13 mouse cellular contexts compared by ENCODE assay signal in genomic region chr10:95659471-95660150, GRCm38 (mm10). TPM values are rescaled to one million over a fixed set of nuclear protein-coding genes. Genes with fewer than 3 reads are reported as not detected.
A peak's percentile ranks its signal among the peaks of the same experiment; 100 is the strongest.
DNase-seq lines count a peak whose midpoint lies in the region; ATAC-seq lines count a peak whose summit lies in the region.
"Had no signal": no experiment of that assay in that cellular context is flagged by ENCODE, and none has a peak within 500 bp of the region (broad histone marks: within the 10 kb centered on the region; RNA-seq: fewer than 3 reads in every experiment).

No protein-coding gene starts in this region.

- no peak overlapping the region for H3K27ac ChIP-seq in intestine, embryonic 15.5 days
- no peak overlapping the region for H3K27ac ChIP-seq in intestine, embryonic 16.5 days (ENCODE audit: low read length)
- H3K27ac ChIP-seq in heart, embryonic 10.5 days: peak overlapping the region; percentile 24; the same call in 1 of the 2 replicates
- H3K27ac ChIP-seq in limb, embryonic 10.5 days: peak overlapping the region; percentile 31; the same call in 1 of the 2 replicates

- H3K36me3 ChIP-seq in intestine, embryonic 15.5 days: no peaks in the 10 kb centered on the region
- no peaks in the 10 kb centered on the region for H3K36me3 ChIP-seq in intestine, embryonic 16.5 days (ENCODE audit: control insufficient read depth, insufficient read depth, low read length)
- H3K36me3 ChIP-seq in heart, embryonic 10.5 days: no peaks in the 10 kb centered on the region
- no peaks in the 10 kb centered on the region for H3K36me3 ChIP-seq in limb, embryonic 10.5 days

- H3K27me3 ChIP-seq in intestine, embryonic 15.5 days (replicated peaks): no peaks in the 10 kb centered on the region
- H3K27me3 ChIP-seq in intestine, embryonic 16.5 days (replicated peaks; ENCODE audit: control insufficient read depth, insufficient read depth, low read length): no peaks in the 10 kb centered on the region
- peaks cover 5% of the 10 kb centered on the region; the same call in 1 of the 2 replicates for H3K27me3 ChIP-seq in heart, embryonic 10.5 days (ENCODE audit: insufficient read depth, poor library complexity, severe bottlenecking)
- no peaks in the 10 kb centered on the region for H3K27me3 ChIP-seq in limb, embryonic 10.5 days (ENCODE audit: low read depth, poor library complexity, severe bottlenecking)

- H3K4me1 ChIP-seq in intestine, embryonic 15.5 days (replicated peaks): no peaks in the 10 kb centered on the region
- peaks cover 6% of the 10 kb centered on the region; the same call in 1 of the 2 replicates for H3K4me1 ChIP-seq in intestine, embryonic 16.5 days (ENCODE audit: control insufficient read depth, insufficient read depth, low read length)
- H3K4me1 ChIP-seq in heart, embryonic 10.5 days: 0 out of 2 replicates have a peak, but pooled peaks cover 12% of the 10 kb centered on the region
- peaks cover 17% of the 10 kb centered on the region for H3K4me1 ChIP-seq in limb, embryonic 10.5 days

- no peak overlapping the region for H3K4me2 ChIP-seq in intestine, embryonic 15.5 days (replicated peaks)
- no peak overlapping the region for H3K4me2 ChIP-seq in intestine, embryonic 16.5 days (ENCODE audit: low read depth, low read length)

- DNase-seq in R1 (ENCODE audit: low read depth, low spot score): peak; percentile 97
- peak; percentile 66 for DNase-seq in heart, embryonic 10.5 days (ENCODE audit: low spot score)
- DNase-seq in limb, embryonic 10.5 days (ENCODE audit: low spot score): no peak
- no peak for DNase-seq in spleen, adult 12 weeks (ENCODE audit: low spot score)
- DNase-seq: cerebellum, adult 9-11 months; gastrocnemius, postnatal 14 days had no signal

- WGBS in intestine, embryonic 15.5 days: 57% methylated on average over 8 of the region's 8 CpGs
- 57% methylated on average over 8 of the region's 8 CpGs for WGBS in intestine, embryonic 16.5 days
- 64% methylated on average over 8 of the region's 8 CpGs for WGBS in heart, embryonic 10.5 days
- 79% methylated on average over 8 of the region's 8 CpGs for WGBS in limb, embryonic 10.5 days

- no peaks in the 10 kb centered on the region for H3K9me3 ChIP-seq in intestine, embryonic 15.5 days
- H3K9me3 ChIP-seq in intestine, embryonic 16.5 days (ENCODE audit: control insufficient read depth, low read length): no peaks in the 10 kb centered on the region
- no peaks in the 10 kb centered on the region for H3K9me3 ChIP-seq in heart, embryonic 10.5 days
- no peaks in the 10 kb centered on the region for H3K9me3 ChIP-seq in limb, embryonic 10.5 days (replicated peaks)
- H3K9me3 ChIP-seq: megakaryocyte, embryonic 14.5 days had no signal

- no peak overlapping the region for H3K4me3 ChIP-seq in intestine, embryonic 15.5 days (replicated peaks)
- H3K4me3 ChIP-seq in intestine, embryonic 16.5 days (ENCODE audit: low read length): no peak overlapping the region
- no peak overlapping the region for H3K4me3 ChIP-seq in heart, embryonic 10.5 days
- no peak overlapping the region for H3K4me3 ChIP-seq in limb, embryonic 10.5 days
- H3K4me3 ChIP-seq: megakaryocyte, embryonic 14.5 days had no signal

- H3K9ac ChIP-seq in intestine, embryonic 15.5 days: no peak overlapping the region
- no peak overlapping the region for H3K9ac ChIP-seq in intestine, embryonic 16.5 days (ENCODE audit: low read depth, low read length)

- ATAC-seq in intestine, embryonic 15.5 days: 0 out of 2 replicates have a peak, but pooled peaks have one; percentile 17
- ATAC-seq in intestine, embryonic 16.5 days: no peak
- ATAC-seq in erythroblast, adult 5-6 weeks (replicated peaks; ENCODE audit: low FRiP score, poor library complexity, severe bottlenecking): no peak
- ATAC-seq: CD4-positive, CD25-positive, alpha-beta regulatory T cell, adult 4 months had no signal

RNA-seq across cellular contexts. Expression of gene Anapc15-ps, which starts 13.6 kb away (rescaled TPM):
- polyA plus RNA-seq in intestine, embryonic 15.5 days (2015; fragmentation: Nextera tagmentation; extraction: Ambion mirVana): not detected in 2 replicates
- not detected in 2 replicates for polyA plus RNA-seq in intestine, embryonic 16.5 days (2015; fragmentation: Nextera tagmentation; extraction: Ambion mirVana)
- polyA plus RNA-seq in heart, embryonic 10.5 days (2016; fragmentation: Nextera tagmentation; extraction: Ambion mirVana): not detected in 2 replicates
- polyA plus RNA-seq in limb, embryonic 10.5 days (2016; fragmentation: Nextera tagmentation; extraction: Ambion mirVana): not detected in 2 replicates
- not detected in 2 replicates for total RNA-seq in erythroblast, adult 5-6 weeks (2015; ENCODE audit: low replicate concordance)
- total RNA-seq in erythroblast, adult 5-6 weeks (2017; ENCODE audit: low replicate concordance): not detected in 2 replicates
- total RNA-seq: gastrocnemius, postnatal 14 days; layer of hippocampus, adult 18-20 months; left cerebral cortex, postnatal 36 days had no signal
- polyA plus RNA-seq: CD4-positive, CD25-positive, alpha-beta regulatory T cell, adult 4 months had no signal

Comparison
In these comparisons a context has a peak if more than half of its experiments do, and no peak if none do; other contexts are left out.
1. H3K27ac ChIP-seq: peak in heart, embryonic 10.5 days (single experiment) and limb, embryonic 10.5 days (single experiment); none in intestine, embryonic 15.5 days (single experiment) and intestine, embryonic 16.5 days (single experiment).
2. DNase-seq: peak in R1 (single experiment) and heart, embryonic 10.5 days (single experiment); none in limb, embryonic 10.5 days (single experiment) and spleen, adult 12 weeks (single experiment).